In the genomic region with DNA sequence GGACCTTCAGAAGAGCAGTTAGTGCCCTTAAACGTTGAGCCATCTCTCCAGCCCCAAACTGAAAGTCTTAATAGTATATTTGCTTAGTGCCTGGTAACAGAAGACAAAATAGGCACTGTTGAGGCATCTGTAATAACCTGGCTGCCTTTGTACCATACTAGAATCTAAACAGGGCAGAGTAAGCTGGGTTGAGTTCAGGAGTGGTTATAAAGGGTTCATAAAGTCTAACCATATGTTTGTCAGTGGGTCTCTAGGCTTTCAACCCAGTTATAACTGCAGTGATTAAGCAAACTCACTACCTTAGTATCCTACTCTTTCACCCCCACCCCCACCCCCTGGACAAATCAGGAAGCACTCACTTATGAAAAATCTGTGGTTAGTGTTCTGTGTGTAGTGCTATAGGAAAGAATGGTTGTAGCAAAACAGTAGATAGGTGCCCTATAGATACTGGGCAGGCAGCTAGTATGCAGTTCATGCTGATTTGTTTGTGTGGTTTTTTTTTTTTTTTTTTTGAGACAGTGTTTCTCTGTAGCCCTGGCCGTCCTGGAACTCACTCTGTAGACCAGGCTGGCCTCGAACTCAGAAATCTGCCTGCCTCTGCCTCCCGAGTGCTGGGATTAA, we compare ENCODE assay signal across 22 mouse cellular contexts. TPM values are rescaled to one million over a fixed set of nuclear protein-coding genes. Genes with fewer than 3 reads are reported as not detected.
DNase-seq lines count a peak whose midpoint lies in the region; ATAC-seq and TF ChIP-seq lines count a peak whose summit lies in the region.
"Had no signal": no experiment of that assay in that cellular context is flagged by ENCODE, and none has a peak within 500 bp of the region (broad histone marks: within the 10 kb centered on the region; RNA-seq: fewer than 3 reads in every experiment).

No protein-coding gene starts in this region.

- H3K36me3 ChIP-seq in ES-E14 (ENCODE audit: control insufficient read depth, insufficient read depth, low read length, poor library complexity, severe bottlenecking), result peaks cover 10% of the 10 kb centered on the region; the same call in 1 of the 2 replicates
- peaks cover 4% of the 10 kb centered on the region; the same call in 1 of the 2 replicates for H3K36me3 ChIP-seq in intestine, embryonic 16.5 days (ENCODE audit: control insufficient read depth, insufficient read depth, low read length)

- H3K27me3 ChIP-seq in intestine, embryonic 16.5 days (replicated peaks; ENCODE audit: control insufficient read depth, insufficient read depth, low read length), result no peaks in the 10 kb centered on the region
- H3K27me3 ChIP-seq: embryonic facial prominence, embryonic 12.5 days; neural tube, embryonic 13.5 days had no signal

- no peaks in the 10 kb centered on the region for H3K4me1 ChIP-seq in ES-E14 (ENCODE audit: control insufficient read depth in 2 of 2, insufficient read depth in 2 of 2, low read length in 2 of 2, poor library complexity in 1 of 2)
- H3K4me1 ChIP-seq in intestine, embryonic 16.5 days (ENCODE audit: control insufficient read depth, insufficient read depth, low read length), result no peaks in the 10 kb centered on the region
- H3K4me1 ChIP-seq: embryonic facial prominence, embryonic 12.5 days; midbrain, embryonic 10.5 days; neural tube, embryonic 13.5 days had no signal

- ATAC-seq in intestine, embryonic 16.5 days, result peak; percentile 34; the same call in 1 of the 2 replicates
- ATAC-seq in megakaryocyte progenitor cell, adult 5-6 weeks (replicated peaks; ENCODE audit: poor library complexity), result peak; percentile 32
- no peak for ATAC-seq in monocyte, adult 5-6 weeks (replicated peaks; ENCODE audit: insufficient number of reproducible peaks, low FRiP score, low TSS enrichment, poor library complexity, severe bottlenecking)
- ATAC-seq: CD4-positive, CD25-positive, alpha-beta regulatory T cell, adult 4 months; forebrain, embryonic 16.5 days had no signal

- H3K27ac ChIP-seq in ES-E14 (ENCODE audit: insufficient read depth, low read depth, low read length, poor library complexity, severe bottlenecking), result no peak overlapping the region
- H3K27ac ChIP-seq in intestine, embryonic 16.5 days (ENCODE audit: low read length), result no peak overlapping the region
- H3K27ac ChIP-seq: embryonic facial prominence, embryonic 12.5 days; midbrain, embryonic 10.5 days; neural tube, embryonic 13.5 days had no signal

- in situ Hi-C loops in ES-E14 (cut with MboI; ENCODE audit: low sequenced_read_pairs in 2 of 2, unreplicated experiment in 2 of 2), result no loop called here

- no peak overlapping the region for H3K9ac ChIP-seq in ES-E14 (ENCODE audit: insufficient read depth, low read depth, low read length, poor library complexity, severe bottlenecking)
- no peak overlapping the region for H3K9ac ChIP-seq in intestine, embryonic 16.5 days (ENCODE audit: low read depth, low read length)
- H3K9ac ChIP-seq: embryonic facial prominence, embryonic 12.5 days; neural tube, embryonic 13.5 days had no signal

- no peak overlapping the region for H3K4me2 ChIP-seq in intestine, embryonic 16.5 days (ENCODE audit: low read depth, low read length)
- H3K4me2 ChIP-seq: embryonic facial prominence, embryonic 12.5 days; neural tube, embryonic 13.5 days had no signal

- no peak overlapping the region for H3K4me3 ChIP-seq in ES-E14 (ENCODE audit: insufficient read depth in 1 of 2, low read depth in 1 of 2, low read length in 2 of 2, poor library complexity in 1 of 2, severe bottlenecking in 1 of 2)
- H3K4me3 ChIP-seq in intestine, embryonic 16.5 days (ENCODE audit: low read length), result no peak overlapping the region
- H3K4me3 ChIP-seq: embryonic facial prominence, embryonic 12.5 days; midbrain, embryonic 10.5 days; neural tube, embryonic 13.5 days had no signal

- no peaks in the 10 kb centered on the region for H3K9me3 ChIP-seq in ES-E14 (ENCODE audit: control insufficient read depth, insufficient read depth, low read depth, low read length)
- H3K9me3 ChIP-seq in intestine, embryonic 16.5 days (ENCODE audit: control insufficient read depth, low read length), result no peaks in the 10 kb centered on the region
- H3K9me3 ChIP-seq: embryonic facial prominence, embryonic 12.5 days; midbrain, embryonic 10.5 days; neural tube, embryonic 13.5 days had no signal

- DNase-seq in 416B (ENCODE audit: low read depth), result peak; percentile 39
- DNase-seq in ES-E14 (ENCODE audit: low read depth, low spot score), result no peak
- no peak for DNase-seq in kidney, adult 11 months
- DNase-seq in urinary bladder, postnatal 14 days (ENCODE audit: low spot score), result no peak
- DNase-seq: adrenal gland, adult 2 months; cerebellum, adult 8-10 months; gastrocnemius, postnatal 25 days; kidney, postnatal 36 days; layer of hippocampus, adult 9-11 months; thymus, postnatal 14 days had no signal

- 68% methylated on average over 4 of the region's 4 CpGs for WGBS in intestine, embryonic 16.5 days

TF ChIP-seq in ES-E14, 5 proteins besides CTCF, POLR2A, EP300 and RAD21:
- TF ChIP-seq MAFK (IDR thresholded peaks at IDR 0.05; ENCODE audit: insufficient read depth, low read depth, low read length) (no peak), ZNF384 (IDR thresholded peaks at IDR 0.05; ENCODE audit: low read depth, low read length) (peak; percentile 76)
TF ChIP-seq in ES-E14: peak in this region for 1.

RNA-seq across cellular contexts. Expression of a gene that starts 10.5 kb away (rescaled TPM):
- 0.98 and 1.2 TPM in 2 replicates for total RNA-seq in ES-E14 (2012; rRNA removed)
- 1.2 and 2.0 TPM in 2 replicates for polyA plus RNA-seq in intestine, embryonic 16.5 days (2015; fragmentation: Nextera tagmentation; extraction: Ambion mirVana)
- total RNA-seq in megakaryocyte progenitor cell, adult 5-6 weeks (2015), result not detected in 2 replicates
- not detected in 2 replicates for total RNA-seq in megakaryocyte progenitor cell, adult 5-6 weeks (2017)
- not detected in 3 replicates for total RNA-seq in monocyte, adult 5-6 weeks (2017)
- total RNA-seq: adrenal gland, adult 2 months; common myeloid progenitor, adult 5-6 weeks; gastrocnemius, postnatal 25 days; heart, adult 8-10 months; left cerebral cortex, adult 8-10 months had no signal
- polyA plus RNA-seq: adrenal gland, adult 2 months; spleen, adult 2 months had no signal

RNA-seq across cellular contexts. Expression of a gene that starts 26.9 kb away (rescaled TPM):
- 450 and 669 TPM in 2 replicates for total RNA-seq in ES-E14 (2012; rRNA removed)
- polyA plus RNA-seq in intestine, embryonic 16.5 days (2015; fragmentation: Nextera tagmentation; extraction: Ambion mirVana), result 751 and 822 TPM in 2 replicates
- 679 and 683 TPM in 2 replicates for total RNA-seq in megakaryocyte progenitor cell, adult 5-6 weeks (2015)
- 1,301 and 1,452 TPM in 2 replicates for total RNA-seq in megakaryocyte progenitor cell, adult 5-6 weeks (2017)
- 1,228 to 1,583 TPM (median 1,384 TPM) in 3 replicates for total RNA-seq in monocyte, adult 5-6 weeks (2017)
